Mouse (Mus musculus) neural tube, embryonic 15.5 days (tissue): ENCODE results near the gene Tchh. TPM values are rescaled to one million over a fixed set of nuclear protein-coding genes. Genes with fewer than 3 reads are reported as not detected.
"Not testable (repeated sequence)": the region's sequence is repeated elsewhere in the genome, so short reads cannot be mapped to it uniquely, and the experiment has no call there.

Experiments used
- ATAC-seq: fragments of 200-750 bp; cut with Nextera tagmentation; 2 replicates; pipeline ENCODE4 v1.8.0; 2017; ENCODE audit warnings: mild to moderate bottlenecking, moderate TSS enrichment, moderate library complexity; ENCODE audit not compliant: low FRiP score
- H3K27ac ChIP-seq: fragments of 300-500 bp; sonication (generic); replicated peaks from 2 replicates; pipeline ENCODE4 v1.5.1; 2015; ENCODE audit warnings: mild to moderate bottlenecking, inconsistent platforms
- H3K27me3 ChIP-seq: fragments of 300-500 bp; sonication (generic); replicated peaks from 2 replicates; pipeline ENCODE4 v1.6.1; 2015; ENCODE audit warnings: inconsistent platforms
- H3K36me3 ChIP-seq: fragments of 300-500 bp; sonication (generic); 2 replicates; pipeline ENCODE4 v1.6.1; 2015; ENCODE audit warnings: inconsistent platforms
- H3K4me1 ChIP-seq: fragments of 300-500 bp; sonication (generic); 2 replicates; pipeline ENCODE4 v1.6.1; 2015; ENCODE audit warnings: inconsistent platforms
- H3K4me2 ChIP-seq: fragments of 300-500 bp; sonication (generic); 2 replicates; pipeline ENCODE4 v1.6.1; 2015; ENCODE audit warnings: inconsistent platforms, mild to moderate bottlenecking, moderate library complexity
- H3K4me3 ChIP-seq: fragments of 300-500 bp; sonication (generic); replicated peaks from 2 replicates; pipeline ENCODE4 v1.5.1; 2015; ENCODE audit warnings: mild to moderate bottlenecking, inconsistent platforms
- H3K9ac ChIP-seq: fragments of 300-500 bp; sonication (generic); replicated peaks from 2 replicates; pipeline ENCODE4 v1.6.1; 2015; ENCODE audit warnings: mild to moderate bottlenecking, inconsistent platforms
- H3K9me3 ChIP-seq: fragments of 300-500 bp; sonication (generic); replicated peaks from 2 replicates; pipeline ENCODE4 v1.6.1; 2016; ENCODE audit warnings: inconsistent platforms
- WGBS: fragments of 180-500 bp; shearing (Covaris S2); methylation state at CpG from one replicate; pipeline ENCODE4 v1.1.7; 2015; ENCODE audit warnings: mixed read lengths; 5-methylcytosine and 5-hydroxymethylcytosine counted together
- polyA plus RNA-seq: library from polyadenylated mRNA; unstranded; fragments of >200 nt; fragmentation: Nextera tagmentation; extraction: Ambion mirVana; gene quantifications from 2 replicates; pipeline ENCODE4 v1.2.1, GENCODE M21; 2015

Tchh gene
- polyA plus RNA-seq: 1.3 and 1.6 TPM in 2 replicates

DNA sequence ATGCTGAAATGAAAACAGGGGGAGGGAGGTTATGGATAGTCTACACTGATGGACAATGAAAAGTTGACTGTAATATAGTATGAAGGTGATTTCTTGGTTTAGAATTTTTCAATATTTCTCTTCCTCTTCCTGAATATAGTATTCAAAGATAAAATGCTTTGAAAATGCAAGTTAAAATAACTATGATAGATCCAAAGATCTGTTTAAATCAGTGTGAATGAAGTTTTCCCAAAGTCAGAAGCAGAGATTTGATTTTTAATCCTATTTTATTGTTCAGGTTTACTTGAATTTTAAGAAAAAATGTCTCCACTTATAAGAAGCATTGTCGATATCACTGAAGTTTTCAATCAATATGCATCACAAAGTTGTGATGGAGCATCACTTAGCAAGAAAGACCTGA, at the start of gene Tchh:
Gene Tchh, plus strand, starts transcription at position 301 of the 400 bp plus-strand sequence.
- WGBS: 85% methylated on average over 1 of the region's 1 CpGs
- peaks cover 17% of the 10 kb centered on the region for H3K27me3 ChIP-seq
- peak within 1 kb of the TSS; percentile 66 for H3K4me3 ChIP-seq

DNA sequence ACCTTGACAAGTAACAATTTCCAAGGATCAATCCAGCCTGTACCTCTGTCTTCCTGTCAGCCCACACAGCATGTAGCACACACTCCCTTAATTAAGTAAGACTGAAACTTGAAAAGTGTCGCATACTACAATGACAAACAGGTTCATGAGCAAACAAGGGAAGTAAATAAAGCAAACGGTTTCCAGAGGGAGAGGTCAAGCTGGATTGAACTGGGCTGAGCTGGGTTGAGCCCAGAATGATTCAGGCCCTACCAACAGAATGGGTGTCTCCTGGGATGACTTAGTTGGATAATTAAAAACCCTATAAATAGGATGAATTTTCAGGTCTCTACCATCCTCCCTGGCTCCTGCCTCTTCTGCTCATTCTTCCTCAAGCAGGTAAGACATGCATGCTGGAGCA, 48.8 kb upstream of the Tchh start, which contains the start of gene Rptn:
Gene Rptn, plus strand, starts transcription at position 334 of the 400 bp plus-strand sequence.
- Histone ChIP-seq H3K9me3 (no peaks in the 10 kb centered on the region), H3K9ac (no peak within 1 kb of the TSS), H3K36me3 (no peaks in the 10 kb centered on the region), H3K4me2 (no peak within 1 kb of the TSS), H3K4me1 (no peaks in the 10 kb centered on the region), H3K27ac (no peak within 1 kb of the TSS), H3K27me3 (no peaks in the 10 kb centered on the region), H3K4me3 (no peak within 1 kb of the TSS)
- 78% methylated on average over 2 of the region's 2 CpGs for WGBS
- ATAC-seq: no peak

More for the DNA sequence above, at the start of gene Tchh:
- no peaks in the 10 kb centered on the region for H3K36me3 ChIP-seq
- peak within 1 kb of the TSS; percentile 97 for H3K4me2 ChIP-seq
- no peak for ATAC-seq
- no peak within 1 kb of the TSS for H3K27ac ChIP-seq
- H3K9ac ChIP-seq: no peak within 1 kb of the TSS
- peaks cover 35% of the 10 kb centered on the region for H3K4me1 ChIP-seq
- no peaks in the 10 kb centered on the region for H3K9me3 ChIP-seq

DNA sequence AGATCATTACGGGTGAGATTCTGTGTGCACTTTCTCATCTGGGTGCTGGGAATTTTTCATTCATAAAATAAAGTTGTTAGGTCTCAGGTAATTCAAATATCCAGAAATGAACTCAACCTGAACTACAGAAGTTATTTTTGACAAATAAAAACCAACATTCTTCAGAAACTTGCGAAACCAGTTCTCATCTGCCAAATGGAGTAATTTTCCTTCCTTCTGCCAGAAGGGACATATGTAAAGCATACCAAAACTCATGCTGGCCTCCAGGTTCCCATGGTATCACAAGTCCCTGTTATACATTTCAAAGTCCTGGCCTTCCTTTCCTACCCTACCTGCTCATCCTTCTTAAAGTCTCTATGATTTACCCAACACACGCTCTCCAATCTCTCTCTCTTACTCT, 38.2 kb upstream of the Tchh start:
- H3K4me1 ChIP-seq: no peaks in the 10 kb centered on the region
- WGBS: 91% methylated on average over 3 of the region's 3 CpGs
- no peaks in the 10 kb centered on the region for H3K9me3 ChIP-seq
- no peak overlapping the region for H3K4me2 ChIP-seq
- no peak overlapping the region for H3K4me3 ChIP-seq
- no peak for ATAC-seq
- H3K27ac ChIP-seq: no peak overlapping the region
- H3K27me3 ChIP-seq: no peaks in the 10 kb centered on the region
- no peaks in the 10 kb centered on the region for H3K36me3 ChIP-seq
- H3K9ac ChIP-seq: no peak overlapping the region

DNA sequence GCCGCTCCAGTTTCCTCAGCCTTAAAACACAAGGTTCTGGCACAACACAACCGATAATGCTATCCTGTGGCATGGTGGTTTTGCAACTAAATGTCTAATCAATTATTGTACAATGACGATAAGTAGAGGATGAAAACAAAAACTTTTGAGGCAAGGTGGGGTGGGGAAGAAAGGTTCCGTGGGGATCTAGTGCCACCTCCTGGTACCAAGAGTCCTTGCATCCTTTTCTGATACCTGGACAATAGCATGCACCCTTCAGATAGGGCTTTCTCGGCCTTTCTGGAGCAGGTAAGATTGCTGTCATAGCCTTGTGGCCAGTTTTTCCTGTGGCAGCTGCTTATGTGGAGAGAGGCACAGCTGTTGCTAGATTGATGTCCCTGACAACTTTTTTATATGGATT, 35.1 kb upstream of the Tchh start:
- ATAC-seq: no peak
- Histone ChIP-seq H3K4me3 (no peak overlapping the region), H3K9ac (no peak overlapping the region), H3K9me3 (no peaks in the 10 kb centered on the region), H3K36me3 (no peaks in the 10 kb centered on the region), H3K4me1 (no peaks in the 10 kb centered on the region), H3K27ac (no peak overlapping the region), H3K27me3 (no peaks in the 10 kb centered on the region), H3K4me2 (no peak overlapping the region)
- WGBS: 29% methylated on average over 5 of the region's 5 CpGs

DNA sequence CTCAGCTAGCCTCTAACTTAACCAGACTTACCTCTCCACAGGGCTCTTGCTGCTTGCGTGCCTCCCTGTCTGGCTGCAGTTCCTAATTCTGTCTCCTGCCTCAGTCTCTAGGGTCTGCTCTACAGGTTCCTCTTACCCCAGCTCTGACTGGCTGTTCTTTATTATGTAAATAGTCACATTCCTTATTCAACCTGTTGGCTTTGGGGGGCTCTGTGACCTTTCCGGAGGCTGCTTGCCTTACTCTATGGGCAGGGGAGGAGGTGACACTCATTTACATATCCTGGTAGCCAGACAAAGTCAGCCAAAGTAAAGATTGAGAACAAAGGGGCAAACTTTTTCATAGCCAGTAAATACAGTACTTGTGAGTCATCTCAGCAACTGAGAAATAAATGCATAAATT, 30.2 kb upstream of the Tchh start:
- Histone ChIP-seq H3K36me3 (no peaks in the 10 kb centered on the region), H3K9me3 (no peaks in the 10 kb centered on the region), H3K4me3 (no peak overlapping the region), H3K9ac (no peak overlapping the region), H3K4me1 (no peaks in the 10 kb centered on the region), H3K27ac (no peak overlapping the region), H3K4me2 (no peak overlapping the region), H3K27me3 (no peaks in the 10 kb centered on the region)
- 26% methylated on average over 2 of the region's 2 CpGs for WGBS
- ATAC-seq: no peak

DNA sequence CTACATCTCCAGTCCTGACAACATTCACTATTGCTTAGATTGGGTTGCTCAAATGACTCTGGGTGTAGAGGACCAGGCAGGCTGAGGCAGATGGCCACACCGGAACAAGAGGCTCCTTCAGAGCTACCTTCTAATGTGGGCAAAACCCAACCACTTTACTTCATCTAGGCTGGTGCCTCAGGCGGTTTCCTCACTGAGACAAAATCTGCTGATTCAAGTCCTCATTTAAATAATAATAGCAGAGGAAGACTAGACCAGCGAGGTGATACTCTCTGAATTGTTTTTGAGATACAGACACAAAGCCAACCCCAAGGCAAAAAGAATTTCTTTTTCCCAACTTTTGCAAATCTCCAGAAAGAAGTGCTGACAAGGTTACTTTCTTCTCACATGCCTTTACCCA, 10.5 kb upstream of the Tchh start:
- Histone ChIP-seq H3K36me3 (no peaks in the 10 kb centered on the region), H3K9me3 (no peaks in the 10 kb centered on the region), H3K9ac (no peak overlapping the region), H3K27ac (no peak overlapping the region), H3K4me3 (no peak overlapping the region), H3K4me2 (no peak overlapping the region), H3K4me1 (no peaks in the 10 kb centered on the region), H3K27me3 (no peaks in the 10 kb centered on the region)
- no peak for ATAC-seq
- 40% methylated on average over 3 of the region's 3 CpGs for WGBS

DNA sequence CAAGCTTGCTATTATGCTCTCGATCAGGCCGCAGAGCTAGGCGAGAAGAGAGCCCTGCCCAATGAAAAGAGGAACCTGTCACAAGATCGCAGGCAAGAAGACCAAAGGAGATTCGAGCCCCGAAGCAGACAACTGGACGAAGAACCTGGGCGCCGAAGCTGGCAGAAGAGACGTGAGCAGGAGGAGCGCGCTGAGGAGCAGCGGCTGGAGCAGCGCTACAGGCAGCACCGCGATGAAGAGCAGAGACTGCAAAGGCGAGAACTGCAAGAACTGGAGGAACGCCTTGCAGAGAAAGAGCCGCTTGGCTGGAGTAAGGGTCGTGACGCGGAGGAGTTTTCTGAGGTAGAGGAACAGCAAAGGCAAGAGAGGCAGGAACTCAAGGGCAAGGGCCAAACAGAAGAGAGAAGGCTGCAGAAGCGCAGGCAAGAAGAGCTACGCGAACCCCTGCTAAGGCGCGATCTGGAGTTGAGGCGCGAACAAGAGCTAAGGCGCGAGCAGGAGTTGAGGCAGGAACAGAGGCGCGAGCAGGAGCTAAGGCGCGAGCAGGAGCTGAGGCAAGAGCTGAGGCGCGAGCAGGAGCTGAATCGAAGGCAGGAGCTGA, 1.5 kb downstream of the Tchh start:
- H3K27me3 ChIP-seq: peaks cover 17% of the 10 kb centered on the region

DNA sequence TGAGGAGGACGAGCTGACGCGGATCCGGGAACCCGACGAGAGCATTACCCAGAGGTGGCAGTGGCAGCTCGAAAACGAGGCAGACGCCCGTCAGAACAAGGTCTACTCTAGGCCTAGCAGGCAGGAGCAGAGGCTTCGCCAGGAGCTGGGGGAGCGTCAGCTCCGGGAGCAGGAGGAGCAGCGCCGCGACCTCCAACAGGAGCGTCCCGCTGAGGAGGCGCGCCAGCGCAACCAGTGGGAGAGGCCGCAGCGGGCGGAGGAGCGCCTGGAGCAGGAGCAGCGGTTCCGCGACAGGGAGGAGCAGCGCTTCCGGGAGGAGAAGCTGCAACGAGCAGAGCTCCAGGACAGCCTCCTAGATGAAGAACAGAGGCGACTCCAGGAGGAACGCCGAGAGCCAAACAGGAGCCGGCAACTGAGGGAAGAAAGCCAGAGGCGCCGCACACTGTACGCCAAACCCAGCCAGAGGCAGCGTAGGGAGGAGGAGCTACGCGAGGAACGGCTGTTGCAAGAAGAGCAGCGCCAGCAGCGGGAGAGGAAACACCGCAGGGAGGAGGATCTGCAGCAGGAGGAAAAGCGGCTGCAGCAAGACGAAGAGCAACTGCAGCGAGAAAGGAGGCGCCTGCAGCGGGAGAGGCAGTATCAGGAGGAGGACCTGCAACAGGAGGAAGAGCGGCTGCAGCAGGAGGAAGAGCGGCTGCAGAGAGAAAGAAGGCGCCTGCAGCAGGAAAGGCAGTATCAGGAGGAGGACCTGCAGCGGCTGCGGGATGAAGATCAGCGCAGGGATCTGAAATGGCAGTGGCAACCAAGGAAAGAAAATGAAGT, 2.4 kb downstream of the Tchh start:
- Histone ChIP-seq H3K36me3 (no peaks in the 10 kb centered on the region), H3K27ac (peak overlapping the region; percentile 85), H3K4me2 (peak overlapping the region; percentile 97), H3K9ac (peak overlapping the region; percentile 61), H3K9me3 (no peaks in the 10 kb centered on the region), H3K27me3 (peaks cover 18% of the 10 kb centered on the region), H3K4me1 (peaks cover 44% of the 10 kb centered on the region), H3K4me3 (peak overlapping the region; percentile 66)
- peak; percentile 88 for ATAC-seq
- WGBS: under 1% methylated on average over 56 of the region's 56 CpGs

More for the DNA sequence above, 1.5 kb downstream of the Tchh start:
- WGBS: under 1% methylated on average over 38 of the region's 38 CpGs
- H3K9me3 ChIP-seq: no peaks in the 10 kb centered on the region
- peak overlapping the region; percentile 61; the same call in 1 of the 2 replicates for H3K9ac ChIP-seq
- H3K4me2 ChIP-seq: peak overlapping the region; percentile 97
- H3K27ac ChIP-seq: no peak overlapping the region
- peaks cover 44% of the 10 kb centered on the region for H3K4me1 ChIP-seq
- no peaks in the 10 kb centered on the region for H3K36me3 ChIP-seq
- ATAC-seq: no peak
- peak overlapping the region; percentile 66 for H3K4me3 ChIP-seq

DNA sequence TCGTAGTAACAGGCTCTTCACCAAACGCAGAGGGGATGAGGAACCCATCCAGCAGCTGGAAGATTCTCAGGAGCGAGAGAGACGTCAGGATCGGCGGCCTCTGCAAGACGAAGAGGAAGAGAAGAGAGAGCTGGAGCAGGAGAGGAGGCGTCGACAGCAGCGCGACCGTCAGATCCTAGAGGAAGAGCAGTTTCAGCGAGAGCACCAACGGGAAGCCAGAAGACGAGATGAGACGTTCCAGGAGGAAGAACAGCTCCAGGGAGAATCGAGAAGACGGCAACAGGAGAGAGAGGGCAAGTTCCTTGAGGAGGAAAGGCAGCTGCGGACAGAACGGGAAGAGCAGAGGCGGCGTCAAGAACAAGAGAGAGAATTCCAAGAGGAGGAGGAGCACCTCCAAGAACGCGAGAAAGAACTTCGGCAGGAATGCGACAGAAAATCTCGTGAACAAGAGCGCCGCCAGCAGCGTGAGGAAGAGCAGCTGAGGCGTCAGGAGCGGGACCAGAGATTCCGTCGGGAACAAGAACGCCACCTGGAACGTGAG, 3.1 kb downstream of the Tchh start:
- Histone ChIP-seq H3K9me3 (no peaks in the 10 kb centered on the region), H3K9ac (peak overlapping the region; percentile 61), H3K4me2 (peak overlapping the region; percentile 97), H3K27me3 (peaks cover 25% of the 10 kb centered on the region), H3K4me3 (peak overlapping the region; percentile 66), H3K4me1 (peaks cover 44% of the 10 kb centered on the region), H3K27ac (peak overlapping the region; percentile 85), H3K36me3 (no peaks in the 10 kb centered on the region)
- under 1% methylated on average over 36 of the region's 36 CpGs for WGBS
- ATAC-seq: peak; percentile 44

DNA sequence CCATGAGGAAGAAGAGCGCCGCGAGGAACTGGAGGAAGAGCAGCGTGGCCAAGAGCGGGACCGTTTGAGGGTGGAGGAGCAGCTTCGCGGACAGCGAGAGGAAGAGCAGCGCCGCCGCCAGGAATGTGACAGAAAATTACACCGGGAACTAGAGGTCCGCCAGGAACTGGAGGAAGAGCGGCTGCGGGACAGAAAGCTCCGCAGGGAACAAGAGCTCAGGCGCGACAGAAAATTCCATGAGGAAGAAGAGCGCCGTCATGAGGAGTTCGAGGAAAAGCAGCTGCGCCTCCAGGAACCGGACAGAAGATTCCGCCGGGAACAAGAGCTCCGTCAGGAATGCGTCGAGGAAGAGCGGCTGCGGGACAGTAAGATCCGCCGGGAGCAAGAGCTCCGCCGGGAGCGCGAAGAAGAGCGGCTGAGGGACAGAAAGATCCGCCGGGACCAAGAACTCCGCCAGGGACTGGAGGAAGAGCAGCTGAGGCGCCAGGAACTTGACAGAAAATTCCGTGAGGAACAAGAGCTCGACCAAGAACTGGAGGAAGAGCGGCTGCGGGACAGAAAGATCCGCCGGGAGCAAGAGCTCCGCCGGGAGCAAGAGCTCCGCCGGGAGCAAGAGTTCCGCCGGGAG, 4.1 kb downstream of the Tchh start:
- no peaks in the 10 kb centered on the region for H3K36me3 ChIP-seq
- no peaks in the 10 kb centered on the region for H3K9me3 ChIP-seq
- H3K27ac ChIP-seq: no peak overlapping the region
- WGBS: under 1% methylated on average over 54 of the region's 54 CpGs
- ATAC-seq: no peak
- H3K4me2 ChIP-seq: peak overlapping the region; percentile 97
- peaks cover 44% of the 10 kb centered on the region for H3K4me1 ChIP-seq
- H3K9ac ChIP-seq: peak overlapping the region; percentile 31
- H3K4me3 ChIP-seq: peak overlapping the region; percentile 66
- H3K27me3 ChIP-seq: peaks cover 20% of the 10 kb centered on the region

DNA sequence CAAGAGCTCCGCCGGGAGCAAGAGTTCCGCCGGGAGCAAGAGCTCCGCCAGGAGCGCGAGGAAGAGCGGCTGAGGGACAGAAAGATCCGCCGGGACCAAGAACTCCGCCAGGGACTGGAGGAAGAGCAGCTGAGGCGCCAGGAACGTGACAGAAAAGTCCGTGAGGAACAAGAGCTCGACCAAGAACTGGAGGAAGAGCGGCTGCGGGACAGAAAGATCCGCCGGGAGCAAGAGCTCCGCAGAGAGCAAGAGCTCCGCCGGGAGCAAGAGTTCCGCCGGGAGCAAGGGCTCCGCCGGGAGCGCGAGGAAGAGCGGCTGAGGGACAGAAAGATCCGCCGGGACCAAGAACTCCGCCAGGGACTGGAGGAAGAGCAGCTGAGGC, 4.6 kb downstream of the Tchh start:
- peaks cover 44% of the 10 kb centered on the region for H3K4me1 ChIP-seq
- WGBS: under 1% methylated on average over 32 of the region's 32 CpGs
- not testable (repeated sequence) for ATAC-seq, H3K36me3 ChIP-seq, H3K9me3 ChIP-seq
- 0 out of 2 replicates have a peak overlapping the region, but pooled peaks have one; percentile 29 for H3K27ac ChIP-seq
- peak overlapping the region; percentile 66 for H3K4me3 ChIP-seq
- peaks cover 22% of the 10 kb centered on the region for H3K27me3 ChIP-seq
- peak overlapping the region; percentile 97 for H3K4me2 ChIP-seq
- peak overlapping the region; percentile 31 for H3K9ac ChIP-seq
